Mouse (Mus musculus) heart, embryonic 12.5 days (tissue): ENCODE results near the gene Matk. TPM values are rescaled to one million over a fixed set of nuclear protein-coding genes. Genes with fewer than 3 reads are reported as not detected.

Source experiments
- ATAC-seq: fragments of 200-750 bp; cut with Nextera tagmentation; 2 replicates; pipeline ENCODE4 v1.8.0; 2017; ENCODE audit warnings: moderate TSS enrichment, moderate library complexity; ENCODE audit not compliant: insufficient number of reproducible peaks, low FRiP score
- H3K27ac ChIP-seq: fragments of 300-500 bp; sonication (generic); 2 replicates; pipeline ENCODE4 v1.5.1; 2016; ENCODE audit warnings: mild to moderate bottlenecking, moderate library complexity; ENCODE audit not compliant: poor library complexity, severe bottlenecking
- H3K27me3 ChIP-seq: fragments of 300-500 bp; sonication (generic); replicated peaks from 2 replicates; pipeline ENCODE4 v1.6.1; 2016; ENCODE audit warnings: mild to moderate bottlenecking, moderate library complexity
- H3K36me3 ChIP-seq: fragments of 300-500 bp; sonication (generic); 2 replicates; pipeline ENCODE4 v1.6.1; 2016; ENCODE audit warnings: mild to moderate bottlenecking, moderate library complexity
- H3K4me1 ChIP-seq: fragments of 300-500 bp; sonication (generic); replicated peaks from 2 replicates; pipeline ENCODE4 v1.6.1; 2016; ENCODE audit warnings: mild to moderate bottlenecking
- H3K4me2 ChIP-seq: fragments of 300-500 bp; sonication (generic); 2 replicates; pipeline ENCODE4 v1.6.1; 2016; ENCODE audit warnings: mild to moderate bottlenecking, moderate library complexity
- H3K4me3 ChIP-seq: fragments of 300-500 bp; sonication (generic); 2 replicates; pipeline ENCODE4 v1.5.1; 2016; ENCODE audit warnings: mild to moderate bottlenecking
- H3K9ac ChIP-seq: fragments of 300-500 bp; sonication (generic); 2 replicates; pipeline ENCODE4 v1.6.1; 2016; ENCODE audit warnings: mild to moderate bottlenecking, moderate library complexity
- H3K9me3 ChIP-seq: fragments of 300-500 bp; sonication (generic); replicated peaks from 2 replicates; pipeline ENCODE4 v1.6.1; 2016; ENCODE audit warnings: mild to moderate bottlenecking, moderate library complexity
- WGBS: fragments of 180-500 bp; shearing (Covaris S2); methylation state at CpG from one replicate; pipeline ENCODE4 v1.1.7; 2016; 5-methylcytosine and 5-hydroxymethylcytosine counted together
- polyA plus RNA-seq: library from polyadenylated mRNA; unstranded; fragments of >200 nt; fragmentation: Nextera tagmentation; extraction: Ambion mirVana; gene quantifications from 2 replicates; pipeline ENCODE4 v1.2.1, GENCODE M21; 2016

The Matk gene
- polyA plus RNA-seq, 1 experiment from 2014 or later = 2.0 TPM

GRCm38 (mm10) chr10:81266211-81267105 is 13.7 kb downstream of the Matk start, which contains the start of the genes Mrpl54 and Apba3:
Gene Mrpl54, minus strand, starts transcription at chr10:81266934.
Gene Apba3, plus strand, starts transcription at chr10:81266960.
- Histone ChIP-seq H3K4me2 (peak within 1 kb of the TSS; percentile 87), H3K9me3 (no peaks in the 10 kb centered on the region), H3K4me3 (peak within 1 kb of the TSS; percentile 85), H3K9ac (peak within 1 kb of the TSS; percentile 81), H3K27ac (peak within 1 kb of the TSS; percentile 70), H3K36me3 (peaks cover 53% of the 10 kb centered on the region), H3K4me1 (peaks cover 19% of the 10 kb centered on the region), H3K27me3 (no peaks in the 10 kb centered on the region)
- peak; percentile 95 for ATAC-seq
- WGBS = under 1% methylated on average over 48 of the region's 48 CpGs

- Histone ChIP-seq H3K4me3 (peak overlapping the region; percentile 85), H3K27me3 (no peaks in the 10 kb centered on the region), H3K4me2 (peak overlapping the region; percentile 87), H3K9ac (peak overlapping the region; percentile 92), H3K4me1 (peaks cover 19% of the 10 kb centered on the region), H3K27ac (peak overlapping the region; percentile 61; the same call in 1 of the 2 replicates), H3K36me3 (peaks cover 58% of the 10 kb centered on the region), H3K9me3 (no peaks in the 10 kb centered on the region)
- WGBS = 3% methylated on average over 23 of the region's 23 CpGs
- ATAC-seq = peak; percentile 49; the same call in 1 of the 2 replicates
Measured at GRCm38 (mm10) chr10:81268056-81268455, 15.3 kb downstream of the Matk start.

GRCm38 (mm10) chr10:81268643-81269412 is 16.1 kb downstream of the Matk start:
- peaks cover 58% of the 10 kb centered on the region for H3K36me3 ChIP-seq
- no peaks in the 10 kb centered on the region for H3K9me3 ChIP-seq
- H3K27ac ChIP-seq = no peak overlapping the region
- peak overlapping the region; percentile 85 for H3K4me3 ChIP-seq
- H3K4me2 ChIP-seq = peak overlapping the region; percentile 87
- no peak for ATAC-seq
- H3K27me3 ChIP-seq = no peaks in the 10 kb centered on the region
- WGBS = 81% methylated on average over 16 of the region's 16 CpGs
- peak overlapping the region; percentile 92 for H3K9ac ChIP-seq
- peaks cover 19% of the 10 kb centered on the region for H3K4me1 ChIP-seq

GRCm38 (mm10) chr10:81272356-81272755 is 19.6 kb downstream of the Matk start:
- Histone ChIP-seq H3K4me1 (peaks cover 11% of the 10 kb centered on the region), H3K36me3 (peaks cover 42% of the 10 kb centered on the region), H3K4me3 (no peak overlapping the region), H3K9me3 (no peaks in the 10 kb centered on the region), H3K27me3 (peaks cover 5% of the 10 kb centered on the region; the same call in 1 of the 2 replicates), H3K9ac (no peak overlapping the region), H3K27ac (no peak overlapping the region), H3K4me2 (no peak overlapping the region)
- WGBS = 94% methylated on average over 21 of the region's 21 CpGs
- no peak for ATAC-seq

- no peak for ATAC-seq
- 92% methylated on average over 19 of the region's 19 CpGs for WGBS
- Histone ChIP-seq H3K4me2 (no peak overlapping the region), H3K27me3 (peaks cover 18% of the 10 kb centered on the region), H3K36me3 (peaks cover 42% of the 10 kb centered on the region), H3K27ac (no peak overlapping the region), H3K9me3 (no peaks in the 10 kb centered on the region), H3K9ac (no peak overlapping the region), H3K4me1 (peaks cover 5% of the 10 kb centered on the region), H3K4me3 (no peak overlapping the region)
Measured at GRCm38 (mm10) chr10:81273842-81274241, 21.1 kb downstream of the Matk start.

- Histone ChIP-seq H3K36me3 (peaks cover 14% of the 10 kb centered on the region), H3K4me2 (no peak overlapping the region), H3K4me1 (peaks cover 8% of the 10 kb centered on the region), H3K4me3 (no peak overlapping the region), H3K27me3 (peaks cover 52% of the 10 kb centered on the region), H3K9me3 (no peaks in the 10 kb centered on the region), H3K9ac (no peak overlapping the region), H3K27ac (no peak overlapping the region)
- WGBS = 62% methylated on average over 22 of the region's 22 CpGs
- no peak for ATAC-seq
Measured at GRCm38 (mm10) chr10:81277676-81278075, 24.9 kb downstream of the Matk start.

GRCm38 (mm10) chr10:81279496-81279895 is 26.8 kb downstream of the Matk start:
- Histone ChIP-seq H3K4me1 (peaks cover 8% of the 10 kb centered on the region), H3K9ac (no peak overlapping the region), H3K27me3 (peaks cover 70% of the 10 kb centered on the region), H3K4me2 (0 out of 2 replicates have a peak overlapping the region, but pooled peaks have one; percentile 9), H3K27ac (no peak overlapping the region), H3K36me3 (no peaks in the 10 kb centered on the region), H3K9me3 (no peaks in the 10 kb centered on the region), H3K4me3 (no peak overlapping the region)
- WGBS = 26% methylated on average over 10 of the region's 10 CpGs
- no peak for ATAC-seq

- Histone ChIP-seq H3K36me3 (no peaks in the 10 kb centered on the region), H3K4me2 (no peak overlapping the region), H3K9ac (no peak overlapping the region), H3K27me3 (peaks cover 81% of the 10 kb centered on the region), H3K9me3 (no peaks in the 10 kb centered on the region), H3K4me3 (no peak overlapping the region), H3K4me1 (peaks cover 13% of the 10 kb centered on the region), H3K27ac (no peak overlapping the region)
- 45% methylated on average over 6 of the region's 6 CpGs for WGBS
- no peak for ATAC-seq
Measured at GRCm38 (mm10) chr10:81284189-81284588, 31.5 kb downstream of the Matk start.

- H3K27me3 ChIP-seq = peaks cover 80% of the 10 kb centered on the region
- no peak overlapping the region for H3K27ac ChIP-seq
Measured at GRCm38 (mm10) chr10:81284719-81285118, 32.0 kb downstream of the Matk start.

GRCm38 (mm10) chr10:81285694-81286450 is 33.1 kb downstream of the Matk start:
- H3K27ac ChIP-seq = no peak overlapping the region
- H3K9ac ChIP-seq = peak overlapping the region; percentile 18
- peaks cover 13% of the 10 kb centered on the region for H3K4me1 ChIP-seq
- no peaks in the 10 kb centered on the region for H3K9me3 ChIP-seq
- H3K4me3 ChIP-seq = peak overlapping the region; percentile 42
- peak overlapping the region; percentile 71 for H3K4me2 ChIP-seq
- peaks cover 80% of the 10 kb centered on the region for H3K27me3 ChIP-seq
- 2% methylated on average over 47 of the region's 54 CpGs for WGBS
- ATAC-seq = peak; percentile 75
- H3K36me3 ChIP-seq = no peaks in the 10 kb centered on the region

More at GRCm38 (mm10) chr10:81284719-81285118, 32.0 kb downstream of the Matk start:
- 0 out of 2 replicates have a peak overlapping the region, but pooled peaks have one; percentile 5 for H3K9ac ChIP-seq
- no peaks in the 10 kb centered on the region for H3K36me3 ChIP-seq
- WGBS = 11% methylated on average over 17 of the region's 17 CpGs
- H3K4me3 ChIP-seq = peak overlapping the region; percentile 42; the same call in 1 of the 2 replicates
- peaks cover 8% of the 10 kb centered on the region; the same call in 1 of the 2 replicates for H3K4me1 ChIP-seq
- H3K4me2 ChIP-seq = peak overlapping the region; percentile 71
- ATAC-seq = no peak
- no peaks in the 10 kb centered on the region for H3K9me3 ChIP-seq
